Mouse (Mus musculus) embryonic fibroblast, embryonic 13.5 days (primary cell): Measurements from ENCODE around the gene Topbp1.

ENCODE experiments used
- CTCF ChIP-seq: IDR thresholded peaks from 2 replicates; pipeline ENCODE4 v1.5.1; 2011; ENCODE audit warnings: mild to moderate bottlenecking, control low read depth, low read length, moderate library complexity, borderline replicate concordance; ENCODE audit not compliant: insufficient read depth
- POLR2A ChIP-seq: IDR thresholded peaks from 2 replicates; pipeline ENCODE4 v1.6.1; 2011; ENCODE audit warnings: low read depth, mild to moderate bottlenecking, control low read depth, low read length, moderate library complexity

DNA sequence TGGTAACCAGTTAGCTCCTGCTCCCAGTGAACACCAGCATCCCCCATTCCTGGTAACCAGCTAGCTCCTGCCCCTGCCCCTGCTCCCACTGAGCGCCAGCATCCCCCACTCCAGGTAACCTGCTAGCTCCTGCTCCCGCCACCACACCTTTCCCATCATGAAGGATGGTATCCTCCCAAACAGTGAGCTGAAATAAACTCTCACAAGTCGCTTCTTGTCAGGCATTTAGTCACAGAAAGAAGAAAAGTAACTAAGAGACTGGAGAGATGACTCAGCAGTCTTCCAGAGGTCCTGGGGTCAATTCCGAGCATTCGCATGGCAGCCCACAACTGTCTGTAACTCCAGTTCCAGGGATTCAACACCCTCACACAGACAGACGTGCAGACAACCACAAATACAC lies 28.1 kb upstream of the Topbp1 start:
- no peak for TF ChIP-seq CTCF
- TF ChIP-seq POLR2A: no peak
